Comparison of ENCODE assay signal across 24 mouse cellular contexts in genomic region chr9:55371908-55372307, GRCm38 (mm10). TPM values are rescaled to one million over a fixed set of nuclear protein-coding genes. Genes with fewer than 3 reads are reported as not detected.
DNase-seq lines count a peak whose midpoint lies in the region; ATAC-seq and TF ChIP-seq lines count a peak whose summit lies in the region.
"Had no signal": no experiment of that assay in that cellular context is flagged by ENCODE, and none has a peak within 500 bp of the region (broad histone marks: within the 10 kb centered on the region; RNA-seq: fewer than 3 reads in every experiment).

No protein-coding gene starts in this region.

- intact Hi-C loops in heart, postnatal 10 days (cut with DNase I): no loop called here

- no peak overlapping the region for H3K9ac ChIP-seq in liver, adult 2 months (ENCODE audit: low read depth, low read length)
- H3K9ac ChIP-seq in liver, embryonic 12.5 days: no peak overlapping the region
- no peak overlapping the region for H3K9ac ChIP-seq in kidney, embryonic 14.5 days (ENCODE audit: low read depth, low read length)
- H3K9ac ChIP-seq: embryonic facial prominence, embryonic 15.5 days; forebrain, embryonic 12.5 days; forebrain, postnatal 0 days; heart, embryonic 13.5 days; hindbrain, embryonic 13.5 days had no signal

- TF ChIP-seq POLR2A in liver, adult 2 months (IDR thresholded peaks at IDR 0.05; ENCODE audit: extremely low read depth, insufficient read depth, low read length): no peak

- H3K4me2 ChIP-seq in liver, embryonic 12.5 days: no peak overlapping the region
- no peak overlapping the region for H3K4me2 ChIP-seq in kidney, embryonic 14.5 days (replicated peaks; ENCODE audit: low read depth, low read length)
- H3K4me2 ChIP-seq: embryonic facial prominence, embryonic 15.5 days; forebrain, embryonic 12.5 days; heart, embryonic 13.5 days; hindbrain, embryonic 13.5 days had no signal

- H3K79me2 ChIP-seq in liver, adult 2 months (ENCODE audit: control insufficient read depth, insufficient read depth, low read length): no peaks in the 10 kb centered on the region

- ATAC-seq in liver, embryonic 12.5 days: no peak
- no peak for ATAC-seq in kidney, embryonic 14.5 days (ENCODE audit: low FRiP score, low TSS enrichment)
- ATAC-seq: forebrain, postnatal 0 days; hindbrain, postnatal 0 days had no signal

- no peak for TF ChIP-seq CTCF in liver, adult 2 months (IDR thresholded peaks at IDR 0.05; ENCODE audit: low read depth, low read length)

- H3K9me3 ChIP-seq in liver, embryonic 12.5 days (replicated peaks): no peaks in the 10 kb centered on the region
- H3K9me3 ChIP-seq in kidney, embryonic 14.5 days (ENCODE audit: control insufficient read depth, low read length): no peaks in the 10 kb centered on the region
- H3K9me3 ChIP-seq: embryonic facial prominence, embryonic 15.5 days; forebrain, embryonic 12.5 days; hindbrain, embryonic 13.5 days had no signal

- H3K4me1 ChIP-seq in liver, adult 2 months (ENCODE audit: control insufficient read depth, insufficient read depth, low read length): no peaks in the 10 kb centered on the region
- H3K4me1 ChIP-seq in liver, embryonic 12.5 days: no peaks in the 10 kb centered on the region
- H3K4me1 ChIP-seq in kidney, embryonic 14.5 days (ENCODE audit: control insufficient read depth, insufficient read depth, low read length): no peaks in the 10 kb centered on the region
- H3K4me1 ChIP-seq: embryonic facial prominence, embryonic 15.5 days; forebrain, embryonic 12.5 days; heart, embryonic 13.5 days; hindbrain, embryonic 13.5 days had no signal

- H3K4me3 ChIP-seq in liver, adult 2 months (ENCODE audit: insufficient read depth, low read depth, low read length): no peak overlapping the region
- H3K4me3 ChIP-seq in liver, embryonic 12.5 days: no peak overlapping the region
- H3K4me3 ChIP-seq in kidney, embryonic 14.5 days (ENCODE audit: low read length): no peak overlapping the region
- H3K4me3 ChIP-seq: embryonic facial prominence, embryonic 15.5 days; erythroblast, embryonic 14.5 days; forebrain, embryonic 12.5 days; gastrocnemius, adult 2 months; heart, embryonic 13.5 days; hindbrain, embryonic 13.5 days had no signal

- no peaks in the 10 kb centered on the region for H3K27me3 ChIP-seq in liver, adult 2 months (ENCODE audit: control insufficient read depth, insufficient read depth, low read length)
- no peaks in the 10 kb centered on the region for H3K27me3 ChIP-seq in liver, embryonic 12.5 days (replicated peaks)
- H3K27me3 ChIP-seq in kidney, embryonic 14.5 days (ENCODE audit: control insufficient read depth, insufficient read depth, low read length): 0 out of 2 replicates have a peak, but pooled peaks cover 5% of the 10 kb centered on the region
- H3K27me3 ChIP-seq: embryonic facial prominence, embryonic 15.5 days; forebrain, embryonic 12.5 days; hindbrain, embryonic 13.5 days had no signal

- H3K27ac ChIP-seq in liver, adult 2 months (replicated peaks; ENCODE audit: insufficient read depth, low read depth, low read length): no peak overlapping the region
- no peak overlapping the region for H3K27ac ChIP-seq in liver, embryonic 12.5 days
- no peak overlapping the region for H3K27ac ChIP-seq in kidney, embryonic 14.5 days (ENCODE audit: low read depth, low read length)
- H3K27ac ChIP-seq: embryonic facial prominence, embryonic 15.5 days; forebrain, embryonic 12.5 days; gastrocnemius, adult 2 months; heart, embryonic 13.5 days; hindbrain, embryonic 13.5 days; hindbrain, postnatal 0 days had no signal

- WGBS in liver, adult 2 months: 37% methylated on average over 7 of the region's 7 CpGs
- 60% methylated on average over 7 of the region's 7 CpGs for WGBS in liver, embryonic 12.5 days (ENCODE audit: insufficient replicate concordance)
- WGBS in kidney, embryonic 14.5 days: 82% methylated on average over 7 of the region's 7 CpGs

- no peaks in the 10 kb centered on the region for H3K36me3 ChIP-seq in liver, adult 2 months (ENCODE audit: control insufficient read depth, insufficient read depth, low read length)
- no peaks in the 10 kb centered on the region for H3K36me3 ChIP-seq in liver, embryonic 12.5 days
- no peaks in the 10 kb centered on the region for H3K36me3 ChIP-seq in kidney, embryonic 14.5 days (ENCODE audit: control insufficient read depth, insufficient read depth, low read length)
- H3K36me3 ChIP-seq: embryonic facial prominence, embryonic 15.5 days; forebrain, embryonic 12.5 days; heart, embryonic 13.5 days; hindbrain, embryonic 13.5 days had no signal

- DNase-seq in liver, adult 2 months (ENCODE audit: extremely low read depth, low read depth, low spot score): peak; percentile 57
- peak; percentile 72 to 81 for DNase-seq in cerebellum, adult 18-20 months
- DNase-seq in cerebellum, adult 9-11 months: peak; percentile 85
- DNase-seq in cerebellum, postnatal 36 days: peak; percentile 64 to 68
- DNase-seq in gastrocnemius, postnatal 25 days: no peak
- no peak for DNase-seq in heart, postnatal 10 days
- DNase-seq: adrenal gland, adult 2 months; adrenal gland, postnatal 25 days; embryo, embryonic 11 days; forebrain, postnatal 0 days; gastrocnemius, adult 2 months; gastrocnemius, postnatal 36 days; heart, adult 11 months; kidney, adult 11 months had no signal

RNA-seq across cellular contexts. Expression of gene Tmem266, which starts 45.2 kb away (rescaled TPM):
- 1.5 TPM in 2 replicates for total RNA-seq in liver, adult 2 months (2014; rRNA removed)
- polyA plus RNA-seq in liver, adult 2 months (2012; rRNA removed): 1.5 and 1.7 TPM in 2 replicates
- polyA plus RNA-seq in liver, embryonic 12.5 days (2016; fragmentation: Nextera tagmentation; extraction: Ambion mirVana): not detected in 2 replicates
- total RNA-seq in gastrocnemius, postnatal 25 days (2021): under 1 TPM; 0.59 to 0.70 TPM
- total RNA-seq in heart, postnatal 10 days (2021): under 1 TPM; 0.72 to 0.82 TPM
- polyA plus RNA-seq in kidney, embryonic 14.5 days (2014; fragmentation: Nextera tagmentation; extraction: Ambion mirVana): 0.09 and 0.39 TPM in 2 replicates
- total RNA-seq: common myeloid progenitor, adult 5-6 weeks; hematopoietic stem cell, adult 5-6 weeks had no signal
- polyA plus RNA-seq: erythroblast, embryonic 14.5 days had no signal

RNA-seq across cellular contexts. Expression of gene Nrg4, which starts 45.3 kb away (rescaled TPM):
- 24.2 and 24.7 TPM in 2 replicates for total RNA-seq in liver, adult 2 months (2014; rRNA removed)
- 4.5 and 5.3 TPM in 2 replicates for polyA plus RNA-seq in liver, adult 2 months (2012; rRNA removed)
- 0.56 and 0.99 TPM in 2 replicates for polyA plus RNA-seq in liver, embryonic 12.5 days (2016; fragmentation: Nextera tagmentation; extraction: Ambion mirVana)
- 1 to 10 TPM in 1 of 2 experiments, not detected in 1; 1.3 TPM for total RNA-seq in gastrocnemius, postnatal 25 days (2021)
- 1 to 10 TPM; 1.5 to 3.4 TPM for total RNA-seq in heart, postnatal 10 days (2021)
- polyA plus RNA-seq in kidney, embryonic 14.5 days (2014; fragmentation: Nextera tagmentation; extraction: Ambion mirVana): 0.86 and 1.3 TPM in 2 replicates

Comparison
In these comparisons a context has a peak if more than half of its experiments do, and no peak if none do; other contexts are left out.
1. DNase-seq: peak in liver, adult 2 months (single experiment), cerebellum, adult 18-20 months (2 of 2), cerebellum, adult 9-11 months (single experiment) and cerebellum, postnatal 36 days (2 of 2); none in gastrocnemius, postnatal 25 days (single experiment) and heart, postnatal 10 days (0 of 2).